Mouse (Mus musculus) stomach, postnatal 0 days (tissue): ENCODE measurements at regions not wholly inside any gene's neighbourhood (a gene's known extent, or its start where the extent isn't known, plus 50 kb on each side); places are given as distances from the start of the nearest gene placed in this dataset.

ENCODE experiments used
- ATAC-seq: fragments of 200-750 bp; cut with Nextera tagmentation; 2 replicates; pipeline ENCODE4 v1.8.0; 2017; ENCODE audit not compliant: low FRiP score, low TSS enrichment
- DNase-seq: peaks from one replicate; pipeline ENCODE4 v3.0.0-alpha.2; 2016; ENCODE audit warnings: low spot score
- H3K27ac ChIP-seq: fragments of 300-500 bp; sonication (generic); replicated peaks from 2 replicates; pipeline ENCODE4 v1.5.1; 2014; ENCODE audit warnings: mild to moderate bottlenecking, control low read depth
- H3K27me3 ChIP-seq: fragments of 300-500 bp; sonication (generic); 2 replicates; pipeline ENCODE4 v1.6.1; 2014; ENCODE audit warnings: low read length; ENCODE audit not compliant: control insufficient read depth, insufficient read depth
- H3K36me3 ChIP-seq: fragments of 300-500 bp; sonication (generic); 2 replicates; pipeline ENCODE4 v1.6.1; 2014; ENCODE audit warnings: low read length, mixed read lengths; ENCODE audit not compliant: control insufficient read depth, insufficient read depth
- H3K4me1 ChIP-seq: fragments of 300-500 bp; sonication (generic); replicated peaks from 2 replicates; pipeline ENCODE4 v1.6.1; 2014; ENCODE audit warnings: antibody characterized with exemption; ENCODE audit not compliant: control insufficient read depth, insufficient read depth
- H3K4me2 ChIP-seq: fragments of 300-500 bp; sonication (generic); replicated peaks from 2 replicates; pipeline ENCODE4 v1.6.1; 2014; ENCODE audit warnings: low read depth, mild to moderate bottlenecking, control low read depth, moderate library complexity
- H3K4me3 ChIP-seq: fragments of 300-500 bp; sonication (generic); 2 replicates; pipeline ENCODE4 v1.5.1; 2014; ENCODE audit warnings: low read depth, low read length, control low read depth
- H3K9ac ChIP-seq: fragments of 300-500 bp; sonication (generic); 2 replicates; pipeline ENCODE4 v1.6.1; 2014; ENCODE audit warnings: mild to moderate bottlenecking, low read length, control low read depth, mixed read lengths
- H3K9me3 ChIP-seq: fragments of 300-500 bp; sonication (generic); 2 replicates; pipeline ENCODE4 v1.6.1; 2016; ENCODE audit warnings: low read length; ENCODE audit not compliant: control insufficient read depth
- CTCF ChIP-seq: IDR thresholded peaks from 2 replicates; pipeline ENCODE4 v1.5.1; 2016; ENCODE audit warnings: antibody characterized with exemption, low read depth, mild to moderate bottlenecking, moderate library complexity
- EP300 ChIP-seq: optimal IDR thresholded peaks from 2 replicates; pipeline ENCODE3; 2016; ENCODE audit warnings: antibody characterized with exemption
- WGBS: fragments of 180-500 bp; shearing (Covaris S2); extraction: QIAGEN DNeasy Blood & Tissue Kit; methylation state at CpG from one replicate; pipeline ENCODE4 v1.1.7; 2014; 5-methylcytosine and 5-hydroxymethylcytosine counted together

DNA sequence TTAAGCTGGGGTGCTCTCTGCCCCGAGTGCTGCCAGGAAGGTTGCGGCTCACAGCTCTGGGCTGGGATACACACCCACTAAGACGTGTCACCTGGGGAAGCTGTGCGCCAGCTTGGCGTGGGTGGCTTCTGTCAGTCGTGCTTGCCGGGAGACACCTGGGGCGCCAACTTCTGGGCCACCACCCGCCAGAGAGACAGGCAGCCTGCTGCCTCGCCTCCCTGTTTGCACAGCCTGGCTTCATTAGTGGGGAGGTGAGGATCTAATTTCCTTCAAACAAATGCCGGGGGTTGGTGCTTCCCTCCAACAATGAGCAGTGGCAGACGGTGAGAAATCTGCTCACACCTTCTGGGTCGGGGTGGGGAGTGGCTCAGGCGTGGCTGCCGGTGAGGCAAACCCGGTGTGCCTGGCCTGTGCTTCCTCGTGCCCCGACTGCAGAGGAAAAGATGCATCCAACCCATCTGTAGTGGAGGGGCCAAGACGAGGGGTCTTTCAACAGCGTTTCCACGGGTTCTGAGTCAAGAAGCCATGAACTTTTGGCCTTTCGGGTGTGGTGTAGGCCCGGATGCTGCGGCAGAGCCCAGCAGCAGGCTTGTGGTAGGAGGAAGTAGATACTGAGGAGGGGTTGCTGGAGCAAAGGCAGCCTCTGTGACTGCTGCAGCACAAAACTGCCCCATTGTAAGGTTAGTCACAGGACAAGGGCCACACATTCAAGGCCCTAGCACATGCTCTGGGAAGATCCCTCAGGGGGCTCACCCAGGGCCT is 140.6 kb downstream of the Tpra1 start:
- Histone ChIP-seq H3K4me2 (no peak overlapping the region), H3K4me3 (no peak overlapping the region), H3K36me3 (no peaks in the 10 kb centered on the region), H3K27me3 (no peaks in the 10 kb centered on the region), H3K4me1 (no peaks in the 10 kb centered on the region), H3K27ac (no peak overlapping the region), H3K9ac (no peak overlapping the region), H3K9me3 (no peaks in the 10 kb centered on the region)
- TF ChIP-seq EP300 (no peak), CTCF (no peak)
- 24% methylated on average over 24 of the region's 24 CpGs for WGBS
- no peak for ATAC-seq
- DNase-seq: no peak

DNA sequence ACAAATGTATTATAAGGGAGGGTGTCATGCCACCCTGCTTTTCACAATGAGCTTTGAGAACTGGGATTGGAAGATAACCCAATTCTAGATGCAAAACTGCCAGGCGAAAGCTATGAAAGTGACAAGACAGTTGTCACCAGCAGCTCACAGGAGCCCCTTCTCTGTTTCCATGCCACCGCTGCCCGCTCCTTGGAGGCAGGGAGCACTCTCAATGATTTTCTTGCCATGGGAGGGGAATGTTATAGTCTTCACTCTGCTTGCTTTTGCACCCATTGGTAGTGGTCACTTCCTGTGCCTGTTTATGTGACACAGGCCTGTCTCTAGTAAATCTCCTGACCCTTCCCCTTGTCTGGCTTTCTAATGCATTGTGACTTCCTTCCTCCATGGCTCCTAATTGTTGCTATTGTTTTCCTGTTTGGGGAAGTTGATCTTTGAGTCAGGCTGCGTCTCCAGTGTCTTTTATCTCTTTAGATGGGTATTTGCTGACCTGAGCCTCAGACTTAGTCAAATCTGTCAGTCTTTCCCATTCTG is 143.4 kb downstream of the Tpra1 start:
- ATAC-seq (no peak), DNase-seq (no peak)
- H3K27ac ChIP-seq: no peak overlapping the region
- H3K36me3 ChIP-seq: no peaks in the 10 kb centered on the region
- H3K4me3 ChIP-seq: no peak overlapping the region
- no peaks in the 10 kb centered on the region for H3K9me3 ChIP-seq
- H3K27me3 ChIP-seq: no peaks in the 10 kb centered on the region
- no peak overlapping the region for H3K9ac ChIP-seq
- 72% methylated on average over 4 of the region's 4 CpGs for WGBS
- no peak overlapping the region for H3K4me2 ChIP-seq
- TF ChIP-seq EP300: no peak
- no peak for TF ChIP-seq CTCF
- H3K4me1 ChIP-seq: no peaks in the 10 kb centered on the region

DNA sequence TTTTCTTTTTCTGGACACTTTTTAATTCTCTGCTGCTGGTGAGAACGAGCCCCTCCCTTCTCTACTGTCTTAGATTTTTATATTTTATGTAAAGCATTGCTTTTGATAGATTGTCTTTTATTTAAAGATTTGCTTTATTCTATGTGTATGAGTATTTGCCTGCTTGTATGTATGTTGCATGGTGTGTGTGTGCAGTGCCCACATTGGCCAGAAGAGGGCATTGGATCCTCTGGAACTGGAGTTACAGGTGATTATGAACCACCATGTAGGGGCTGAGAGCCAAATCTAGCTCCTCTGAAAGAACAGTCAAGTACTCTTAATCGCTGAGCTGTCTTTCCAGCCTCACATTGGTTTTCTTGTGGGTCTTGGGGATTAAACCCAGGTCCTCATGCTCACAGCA is 144.4 kb downstream of the Tpra1 start:
- no peaks in the 10 kb centered on the region for H3K9me3 ChIP-seq
- TF ChIP-seq CTCF (peak; percentile 51), EP300 (no peak)
- H3K27me3 ChIP-seq: no peaks in the 10 kb centered on the region
- H3K27ac ChIP-seq: no peak overlapping the region
- H3K36me3 ChIP-seq: no peaks in the 10 kb centered on the region
- DNase-seq: no peak
- H3K4me3 ChIP-seq: no peak overlapping the region
- WGBS: 80% methylated on average over 2 of the region's 2 CpGs
- H3K4me2 ChIP-seq: no peak overlapping the region
- ATAC-seq: no peak
- H3K9ac ChIP-seq: no peak overlapping the region
- H3K4me1 ChIP-seq: no peaks in the 10 kb centered on the region

DNA sequence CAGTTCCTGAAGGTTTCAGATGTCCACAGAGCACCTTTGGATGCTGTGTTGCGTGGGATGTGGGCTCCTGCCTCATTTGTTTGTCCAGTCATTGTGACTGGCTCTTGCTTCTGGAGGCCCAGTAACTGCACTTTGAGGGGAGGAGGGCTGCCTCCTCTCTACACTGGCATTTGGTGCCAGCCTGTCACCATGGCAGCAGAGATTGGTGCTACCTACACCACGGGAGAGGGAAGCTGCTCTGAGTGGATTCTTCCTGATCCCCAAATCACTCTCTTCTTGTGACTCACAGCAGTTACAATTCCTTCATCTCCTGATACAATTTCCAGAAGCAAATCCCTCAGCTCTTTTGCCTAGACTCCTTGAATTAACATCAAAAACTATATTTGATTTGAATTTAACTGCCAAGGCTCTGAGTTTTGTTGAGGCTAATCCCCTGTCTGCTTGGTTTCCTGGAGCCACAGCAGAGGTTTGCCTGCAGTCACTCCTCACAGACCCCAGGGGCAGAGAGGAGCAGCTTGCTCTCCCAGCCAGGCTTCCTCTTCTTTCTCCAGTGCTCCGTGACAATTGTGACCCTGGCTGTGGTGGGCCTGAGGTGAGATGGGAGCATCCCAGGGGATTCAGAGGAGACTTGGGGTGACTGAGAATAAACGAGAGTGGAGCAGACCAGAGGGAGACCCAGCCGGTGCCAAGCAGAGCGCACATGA is 145.7 kb downstream of the Tpra1 start:
- WGBS: 54% methylated on average over 6 of the region's 6 CpGs
- ATAC-seq (no peak), DNase-seq (no peak)
- H3K36me3 ChIP-seq: no peaks in the 10 kb centered on the region
- no peak overlapping the region for H3K4me2 ChIP-seq
- no peaks in the 10 kb centered on the region for H3K9me3 ChIP-seq
- no peaks in the 10 kb centered on the region for H3K4me1 ChIP-seq
- TF ChIP-seq CTCF: no peak
- TF ChIP-seq EP300: no peak
- H3K27ac ChIP-seq: no peak overlapping the region
- no peaks in the 10 kb centered on the region for H3K27me3 ChIP-seq
- H3K4me3 ChIP-seq: no peak overlapping the region
- H3K9ac ChIP-seq: no peak overlapping the region

DNA sequence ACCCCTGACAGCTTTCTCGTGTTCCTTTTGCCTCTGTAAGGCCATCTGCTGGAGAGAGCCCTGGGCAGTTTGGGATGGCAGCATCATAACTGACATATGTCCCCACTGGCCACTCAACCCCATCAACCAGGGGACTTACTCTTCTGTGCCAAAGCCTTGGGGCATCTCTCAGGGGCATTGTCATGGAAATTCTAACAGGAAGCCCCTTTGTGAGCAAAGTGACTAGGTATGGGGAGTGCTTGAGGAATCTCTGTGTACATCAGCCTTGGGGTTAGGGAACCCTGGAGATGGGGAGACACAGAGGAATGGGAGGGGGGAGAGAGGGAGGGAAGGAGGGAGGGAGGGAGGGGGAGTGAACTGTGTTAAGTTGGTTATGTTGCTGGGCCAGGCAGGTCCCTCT is 147.2 kb downstream of the Tpra1 start:
- no peak overlapping the region for H3K9ac ChIP-seq
- 53% methylated on average over 1 of the region's 1 CpGs for WGBS
- H3K27ac ChIP-seq: no peak overlapping the region
- no peak for TF ChIP-seq EP300
- TF ChIP-seq CTCF: no peak
- ATAC-seq: no peak
- H3K4me2 ChIP-seq: no peak overlapping the region
- DNase-seq: no peak
- H3K9me3 ChIP-seq: no peaks in the 10 kb centered on the region
- H3K36me3 ChIP-seq: no peaks in the 10 kb centered on the region
- no peaks in the 10 kb centered on the region for H3K27me3 ChIP-seq
- H3K4me1 ChIP-seq: no peaks in the 10 kb centered on the region
- no peak overlapping the region for H3K4me3 ChIP-seq

DNA sequence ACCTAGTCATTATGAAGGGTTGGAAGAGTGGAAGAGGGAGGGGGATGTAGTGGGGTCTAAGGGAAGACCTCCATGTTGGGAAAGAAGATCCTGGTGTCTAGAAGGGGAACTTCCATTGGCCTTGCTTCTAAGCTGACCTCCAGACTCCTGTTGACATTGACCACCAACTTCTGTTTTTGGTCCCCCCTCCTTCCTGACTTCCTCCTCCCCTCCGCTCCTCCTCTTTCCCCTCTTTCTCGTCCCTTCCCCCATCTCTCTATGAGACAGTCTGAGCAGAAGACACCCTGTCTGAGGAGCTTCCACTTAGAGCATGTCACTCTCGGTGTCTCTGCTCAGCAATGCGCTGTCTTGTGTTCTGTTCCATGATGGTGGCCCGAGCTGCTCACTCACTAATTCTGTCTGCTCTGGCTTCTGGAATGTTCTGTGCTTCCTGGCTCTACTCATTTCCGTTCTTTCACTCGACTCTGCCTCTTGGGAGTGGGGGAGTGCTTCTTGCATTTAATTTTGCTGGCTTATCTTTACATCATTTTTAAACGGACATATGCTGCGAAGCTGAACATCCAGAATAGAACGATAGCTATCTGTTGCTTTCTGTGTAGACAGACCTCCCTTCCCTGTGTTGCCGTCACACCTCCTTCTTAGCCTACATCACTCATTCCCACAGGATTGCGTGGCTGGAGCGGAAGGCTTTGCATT is 148.7 kb downstream of the Tpra1 start:
- Histone ChIP-seq H3K9me3 (no peaks in the 10 kb centered on the region), H3K4me1 (no peaks in the 10 kb centered on the region), H3K27ac (no peak overlapping the region), H3K27me3 (no peaks in the 10 kb centered on the region), H3K36me3 (no peaks in the 10 kb centered on the region), H3K9ac (no peak overlapping the region), H3K4me2 (no peak overlapping the region), H3K4me3 (no peak overlapping the region)
- ATAC-seq (no peak), DNase-seq (no peak)
- TF ChIP-seq EP300 (no peak), CTCF (no peak)
- WGBS: 76% methylated on average over 13 of the region's 13 CpGs
